In genomic region chr11:6526526-6527255, GRCm38 (mm10) we compare ENCODE assay signal across 8 mouse cellular contexts. TPM values are rescaled to one million over a fixed set of nuclear protein-coding genes. Genes with fewer than 3 reads are reported as not detected.
DNase-seq lines count a peak whose midpoint lies in the region; ATAC-seq and TF ChIP-seq lines count a peak whose summit lies in the region.
"Not testable (repeated sequence)": the region's sequence is repeated elsewhere in the genome, so short reads cannot be mapped to it uniquely, and the experiment has no call there.

No protein-coding gene starts in this region.

- TF ChIP-seq CTCF in Patski (IDR thresholded peaks at IDR 0.05): peak; percentile 34
- peak; percentile 14; the same call in 1 of the 2 replicates for TF ChIP-seq CTCF in hindbrain, postnatal 0 days (IDR thresholded peaks at IDR 0.05; ENCODE audit: low read depth)
- TF ChIP-seq CTCF in lung, postnatal 0 days (IDR thresholded peaks at IDR 0.05): peak; percentile 21; the same call in 1 of the 2 replicates

- peak overlapping the region; percentile 87 for H3K4me3 ChIP-seq in erythroblast, embryonic 14.5 days (replicated peaks)
- H3K4me3 ChIP-seq in heart, embryonic 12.5 days: peak overlapping the region; percentile 70
- not testable (repeated sequence) for H3K4me3 ChIP-seq in hindbrain, postnatal 0 days (ENCODE audit: low read length); lung, postnatal 0 days (ENCODE audit: low read depth, low read length); neural tube, embryonic 12.5 days
- H3K4me3 ChIP-seq in limb, embryonic 13.5 days: peak overlapping the region; percentile 73

- H3K27me3 ChIP-seq in Patski; erythroblast, embryonic 14.5 days (ENCODE audit: control insufficient read depth); heart, embryonic 12.5 days (replicated peaks); hindbrain, postnatal 0 days (ENCODE audit: insufficient read depth, low read length); limb, embryonic 13.5 days; lung, postnatal 0 days (replicated peaks; ENCODE audit: insufficient read depth, low read length); neural tube, embryonic 12.5 days (replicated peaks): not testable (repeated sequence)

- peaks cover 42% of the 10 kb centered on the region for H3K4me1 ChIP-seq in erythroblast, embryonic 14.5 days (ENCODE audit: control insufficient read depth)
- peaks cover 11% of the 10 kb centered on the region for H3K4me1 ChIP-seq in heart, embryonic 12.5 days (replicated peaks)
- not testable (repeated sequence) for H3K4me1 ChIP-seq in hindbrain, postnatal 0 days (ENCODE audit: insufficient read depth, low read length); lung, postnatal 0 days (ENCODE audit: insufficient read depth, low read depth, low read length)
- H3K4me1 ChIP-seq in limb, embryonic 13.5 days: peaks cover 17% of the 10 kb centered on the region
- peaks cover 11% of the 10 kb centered on the region for H3K4me1 ChIP-seq in neural tube, embryonic 12.5 days

- in situ Hi-C loops in Patski (cut with MboI; ENCODE audit: low pct_unique_long_range_greater_than_20kb): not testable (repeated sequence)

- peak overlapping the region; percentile 87 for H3K4me2 ChIP-seq in heart, embryonic 12.5 days
- H3K4me2 ChIP-seq in hindbrain, postnatal 0 days (ENCODE audit: low read depth, low read length): peak overlapping the region; percentile 66; the same call in 1 of the 2 replicates
- H3K4me2 ChIP-seq in limb, embryonic 13.5 days (replicated peaks): peak overlapping the region; percentile 92
- H3K4me2 ChIP-seq in lung, postnatal 0 days (replicated peaks; ENCODE audit: low read depth, low read length): peak overlapping the region; percentile 59; the same call in 1 of the 2 replicates
- H3K4me2 ChIP-seq in neural tube, embryonic 12.5 days (replicated peaks): peak overlapping the region; percentile 92

- POLR2A ChIA-PET in Patski (lab: Charles Lee): not testable (repeated sequence)

- H3K36me3 ChIP-seq in erythroblast, embryonic 14.5 days (ENCODE audit: control insufficient read depth): peaks cover 34% of the 10 kb centered on the region
- H3K36me3 ChIP-seq in heart, embryonic 12.5 days: peaks cover 38% of the 10 kb centered on the region
- peaks cover 18% of the 10 kb centered on the region for H3K36me3 ChIP-seq in hindbrain, postnatal 0 days (ENCODE audit: insufficient read depth, low read length)
- H3K36me3 ChIP-seq in limb, embryonic 13.5 days: peaks cover 30% of the 10 kb centered on the region
- H3K36me3 ChIP-seq in lung, postnatal 0 days (ENCODE audit: insufficient read depth, low read length): not testable (repeated sequence)
- peaks cover 26% of the 10 kb centered on the region for H3K36me3 ChIP-seq in neural tube, embryonic 12.5 days

- DNase-seq in A20 (ENCODE audit: low read depth, low spot score): peak; percentile 68
- not testable (repeated sequence) for DNase-seq in Patski (ENCODE audit: low read depth, low spot score); hindbrain, postnatal 0 days (ENCODE audit: low spot score); lung, postnatal 0 days (ENCODE audit: low spot score)

- H3K9me3 ChIP-seq in erythroblast, embryonic 14.5 days (ENCODE audit: control insufficient read depth, low read length); heart, embryonic 12.5 days (replicated peaks); hindbrain, postnatal 0 days (ENCODE audit: low read length); limb, embryonic 13.5 days; lung, postnatal 0 days (ENCODE audit: low read length); neural tube, embryonic 12.5 days: not testable (repeated sequence)

- ATAC-seq in Patski; heart, embryonic 12.5 days (ENCODE audit: insufficient number of reproducible peaks, low FRiP score); hindbrain, postnatal 0 days; limb, embryonic 13.5 days (ENCODE audit: low FRiP score, low read depth); lung, postnatal 0 days; neural tube, embryonic 12.5 days (ENCODE audit: low FRiP score, low read depth): not testable (repeated sequence)

- peak overlapping the region; percentile 86 for H3K27ac ChIP-seq in heart, embryonic 12.5 days (ENCODE audit: poor library complexity, severe bottlenecking)
- not testable (repeated sequence) for H3K27ac ChIP-seq in hindbrain, postnatal 0 days; limb, embryonic 13.5 days; lung, postnatal 0 days (ENCODE audit: low read length); neural tube, embryonic 12.5 days

- TF ChIP-seq EP300 in lung, postnatal 0 days (IDR thresholded peaks at IDR 0.05): not testable (repeated sequence)

- H3K9ac ChIP-seq in heart, embryonic 12.5 days: peak overlapping the region; percentile 92
- not testable (repeated sequence) for H3K9ac ChIP-seq in hindbrain, postnatal 0 days (replicated peaks; ENCODE audit: low read length); lung, postnatal 0 days (replicated peaks; ENCODE audit: low read depth)
- H3K9ac ChIP-seq in limb, embryonic 13.5 days: peak overlapping the region; percentile 84
- H3K9ac ChIP-seq in neural tube, embryonic 12.5 days: 0 out of 2 replicates have a peak overlapping the region, but pooled peaks have one; percentile 69

- 67% methylated on average over 14 of the region's 16 CpGs for WGBS in heart, embryonic 12.5 days
- 71% methylated on average over 10 of the region's 16 CpGs for WGBS in hindbrain, postnatal 0 days
- WGBS in limb, embryonic 13.5 days: 61% methylated on average over 12 of the region's 16 CpGs
- WGBS in lung, postnatal 0 days: 52% methylated on average over 8 of the region's 16 CpGs
- 81% methylated on average over 13 of the region's 16 CpGs for WGBS in neural tube, embryonic 12.5 days

- CTCF ChIA-PET in Patski (lab: Charles Lee): interaction anchor here (0.9 kb wide), 1 partner anchor 37 kb away, joined by 3 read pairs; no protein-coding TSS in a partner anchor

RNA-seq across cellular contexts. Expression of gene Myo1g, which starts 5.9 kb away (rescaled TPM):
- 0.06 TPM for polyA plus RNA-seq in Patski (2021)
- 0.15 and 0.20 TPM in 2 replicates for polyA plus RNA-seq in erythroblast, embryonic 14.5 days (2012)
- polyA plus RNA-seq in heart, embryonic 12.5 days (2016; fragmentation: Nextera tagmentation; extraction: Ambion mirVana): 0.23 and 0.60 TPM in 2 replicates
- 0.68 and 1.0 TPM in 2 replicates for total RNA-seq in hindbrain, postnatal 0 days (2014; rRNA removed)
- polyA plus RNA-seq in hindbrain, postnatal 0 days (2015; fragmentation: Nextera tagmentation; extraction: Ambion mirVana): 0.39 and 0.50 TPM in 2 replicates
- polyA plus RNA-seq in limb, embryonic 13.5 days (2015; fragmentation: Nextera tagmentation; extraction: Ambion mirVana): 1.5 and 2.1 TPM in 2 replicates
- 5.7 and 6.2 TPM in 2 replicates for polyA plus RNA-seq in lung, postnatal 0 days (2015; fragmentation: Nextera tagmentation; extraction: Ambion mirVana)
- polyA plus RNA-seq in neural tube, embryonic 12.5 days (2016; fragmentation: Nextera tagmentation; extraction: Ambion mirVana): 0.97 and 1.0 TPM in 2 replicates

RNA-seq across cellular contexts. Expression of gene Ccm2, which starts 20.0 kb away (rescaled TPM):
- 60.9 TPM for polyA plus RNA-seq in Patski (2021)
- 2.3 and 2.8 TPM in 2 replicates for polyA plus RNA-seq in erythroblast, embryonic 14.5 days (2012)
- 61.2 and 64.1 TPM in 2 replicates for polyA plus RNA-seq in heart, embryonic 12.5 days (2016; fragmentation: Nextera tagmentation; extraction: Ambion mirVana)
- 62.8 and 77.5 TPM in 2 replicates for total RNA-seq in hindbrain, postnatal 0 days (2014; rRNA removed)
- polyA plus RNA-seq in hindbrain, postnatal 0 days (2015; fragmentation: Nextera tagmentation; extraction: Ambion mirVana): 74.1 and 80.2 TPM in 2 replicates
- 99.0 and 102 TPM in 2 replicates for polyA plus RNA-seq in limb, embryonic 13.5 days (2015; fragmentation: Nextera tagmentation; extraction: Ambion mirVana)
- polyA plus RNA-seq in lung, postnatal 0 days (2015; fragmentation: Nextera tagmentation; extraction: Ambion mirVana): 58.7 and 62.4 TPM in 2 replicates
- 100 and 103 TPM in 2 replicates for polyA plus RNA-seq in neural tube, embryonic 12.5 days (2016; fragmentation: Nextera tagmentation; extraction: Ambion mirVana)

RNA-seq across cellular contexts. Expression of gene Purb, which starts 51.0 kb away (rescaled TPM):
- 49.1 TPM for polyA plus RNA-seq in Patski (2021)
- polyA plus RNA-seq in erythroblast, embryonic 14.5 days (2012): 0.79 and 0.95 TPM in 2 replicates
- polyA plus RNA-seq in heart, embryonic 12.5 days (2016; fragmentation: Nextera tagmentation; extraction: Ambion mirVana): 29.8 and 32.6 TPM in 2 replicates
- 35.9 and 36.9 TPM in 2 replicates for total RNA-seq in hindbrain, postnatal 0 days (2014; rRNA removed)
- polyA plus RNA-seq in hindbrain, postnatal 0 days (2015; fragmentation: Nextera tagmentation; extraction: Ambion mirVana): 17.1 and 17.9 TPM in 2 replicates
- polyA plus RNA-seq in limb, embryonic 13.5 days (2015; fragmentation: Nextera tagmentation; extraction: Ambion mirVana): 30.5 and 32.1 TPM in 2 replicates
- polyA plus RNA-seq in lung, postnatal 0 days (2015; fragmentation: Nextera tagmentation; extraction: Ambion mirVana): 21.4 and 25.5 TPM in 2 replicates
- polyA plus RNA-seq in neural tube, embryonic 12.5 days (2016; fragmentation: Nextera tagmentation; extraction: Ambion mirVana): 13.8 and 14.2 TPM in 2 replicates

Comparison
In these comparisons a context has a peak if more than half of its experiments do, and no peak if none do; other contexts are left out.
1. RNA of gene Ccm2, which starts 20.0 kb away (polyA plus RNA-seq): 99.0 to 102 TPM in limb, embryonic 13.5 days, 100 to 103 TPM in neural tube, embryonic 12.5 days, 74.1 to 80.2 TPM in hindbrain, postnatal 0 days, 58.7 to 62.4 TPM in lung, postnatal 0 days, 61.2 to 64.1 TPM in heart, embryonic 12.5 days and 60.9 TPM in Patski (single experiment); 2.3 to 2.8 TPM in erythroblast, embryonic 14.5 days; every median in the first group is over 10 times any median in the second.
2. Peak in every context shown above with its lines, with median percentiles within 50 percentile points of each other: CTCF ChIP-seq and H3K4me2 ChIP-seq.